Mouse (Mus musculus) layer of hippocampus, adult 18-20 months (tissue): Measurements from ENCODE around the gene Ranbp9. TPM values are rescaled to one million over a fixed set of nuclear protein-coding genes. Genes with fewer than 3 reads are reported as not detected.

ENCODE experiments used
- DNase-seq, 2 experiments: peaks; one replicate each; pipeline ENCODE4 v3.0.0; 2022; ENCODE audit warnings: low spot score in 2 of 2
- total RNA-seq, 2 experiments: library from RNA; stranded (reverse); gene quantifications; 2 replicates each; pipeline ENCODE4 v1.2.3; 2021

Ranbp9 gene
- total RNA-seq, 2 experiments from 2014 or later = 86.0 to 88.0 TPM

- DNase-seq = no peak
Measured at GRCm38 (mm10) chr13:43370063-43370462, 111.0 kb downstream of the Ranbp9 start.

DNA sequence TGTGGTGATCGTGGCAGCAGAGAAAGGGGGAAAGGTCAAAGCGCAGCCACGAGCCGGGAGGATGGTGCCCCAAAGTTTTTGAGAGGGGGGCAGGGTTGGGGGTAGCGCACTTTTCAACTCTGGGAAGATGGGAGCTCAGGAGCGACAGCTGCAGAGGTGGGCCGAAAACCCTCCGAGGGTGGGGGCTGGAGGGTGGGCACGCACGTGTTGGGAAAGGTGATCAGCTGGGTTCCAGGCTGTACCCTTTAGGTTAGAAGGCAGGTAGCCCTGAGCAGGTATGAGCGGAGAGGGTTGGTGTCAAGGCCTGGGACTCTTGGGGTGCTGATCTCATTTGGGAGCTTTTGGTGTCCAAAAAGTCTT is 115.3 kb downstream of the Ranbp9 start:
- no peak for DNase-seq

- peak; percentile 62 to 87 for DNase-seq
Measured at GRCm38 (mm10) chr13:43364985-43365824, 115.9 kb downstream of the Ranbp9 start, which contains the start of gene Sirt5. Sirt5 (plus strand) TSS chr13:43365496.

- no peak for DNase-seq
Measured at GRCm38 (mm10) chr13:43362353-43362752, 118.7 kb downstream of the Ranbp9 start.

DNA sequence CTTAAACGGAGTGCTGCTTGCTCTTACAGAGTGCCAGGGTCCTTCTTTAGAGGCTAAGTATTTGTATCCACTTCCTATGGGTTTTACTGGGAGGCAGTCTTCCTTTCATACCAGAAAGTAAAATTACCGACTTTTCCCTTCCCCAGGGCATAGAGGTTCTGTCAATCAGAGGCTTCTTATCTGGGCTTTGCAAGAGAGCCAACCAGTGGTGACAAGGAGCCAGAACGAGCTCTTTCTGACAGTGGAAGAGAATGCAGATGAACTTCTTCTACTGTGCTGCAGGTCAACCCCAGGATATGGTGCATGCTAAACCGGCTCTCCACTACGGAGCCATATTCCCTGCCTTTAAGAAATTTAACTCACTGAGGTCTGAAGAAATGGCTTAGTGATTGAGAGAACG is 120.5 kb downstream of the Ranbp9 start:
- no peak for DNase-seq

DNA sequence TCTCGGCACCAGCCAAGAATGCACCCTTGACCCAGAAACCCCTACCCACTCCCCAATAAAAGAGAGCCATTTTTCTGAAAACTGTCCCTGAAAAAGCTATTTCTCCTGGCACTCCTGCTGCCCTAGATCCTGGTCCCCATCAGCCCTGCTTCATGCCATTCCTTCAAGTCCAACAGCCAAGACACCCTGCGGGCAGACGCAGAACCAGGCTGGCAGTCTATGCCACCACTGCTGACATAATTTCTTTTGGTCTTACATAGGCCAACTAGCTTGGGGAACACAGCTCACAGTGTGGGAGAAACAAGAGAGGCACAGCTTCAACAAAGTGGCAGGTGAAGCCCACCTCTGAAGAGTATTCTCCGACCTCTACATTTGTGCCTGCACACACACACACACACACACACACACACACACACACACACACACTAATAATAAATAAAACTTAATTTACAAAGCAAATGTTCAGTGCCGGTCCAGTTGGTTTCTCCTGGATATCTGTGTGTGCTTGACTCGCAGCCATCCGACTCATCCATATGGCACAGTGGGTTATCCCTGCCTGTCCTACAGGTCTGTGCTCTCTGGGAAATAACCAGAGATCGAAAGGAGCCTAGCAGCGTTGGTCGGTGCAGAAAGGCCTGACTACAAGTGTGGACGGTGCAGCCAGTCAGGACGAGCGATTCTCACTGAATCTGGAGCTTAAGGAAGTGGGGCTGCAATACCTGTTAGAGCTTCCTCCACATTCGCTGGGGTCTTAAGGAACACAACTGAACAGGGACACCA is 124.5 kb downstream of the Ranbp9 start:
- no peak for DNase-seq

GRCm38 (mm10) chr13:43354362-43354761 is 126.7 kb downstream of the Ranbp9 start:
- no peak for DNase-seq

GRCm38 (mm10) chr13:43353356-43353755 is 127.7 kb downstream of the Ranbp9 start:
- peak in 1 of 2 experiments; percentile 15 for DNase-seq

Other genes with a start within 250 kb of the Ranbp9 start
- 100 to 1,000 TPM; 108 to 112 TPM for gene Gfod1, start 177.1 kb downstream of the Ranbp9 start, total RNA-seq
- gene Sirt5, start 115.8 kb downstream of the Ranbp9 start, total RNA-seq = 10 to 100 TPM; 22.2 to 22.7 TPM
- gene Nol7, start 82.9 kb downstream of the Ranbp9 start, total RNA-seq = 10 to 100 TPM; 69.4 to 74.4 TPM
- 10 to 100 TPM; 21.5 to 22.5 TPM for gene Mcur1, start 78.9 kb upstream of the Ranbp9 start, total RNA-seq
- gene Rnf182, start 134.4 kb upstream of the Ranbp9 start, total RNA-seq = 10 to 100 TPM; 33.3 to 35.9 TPM